In the genomic region with DNA sequence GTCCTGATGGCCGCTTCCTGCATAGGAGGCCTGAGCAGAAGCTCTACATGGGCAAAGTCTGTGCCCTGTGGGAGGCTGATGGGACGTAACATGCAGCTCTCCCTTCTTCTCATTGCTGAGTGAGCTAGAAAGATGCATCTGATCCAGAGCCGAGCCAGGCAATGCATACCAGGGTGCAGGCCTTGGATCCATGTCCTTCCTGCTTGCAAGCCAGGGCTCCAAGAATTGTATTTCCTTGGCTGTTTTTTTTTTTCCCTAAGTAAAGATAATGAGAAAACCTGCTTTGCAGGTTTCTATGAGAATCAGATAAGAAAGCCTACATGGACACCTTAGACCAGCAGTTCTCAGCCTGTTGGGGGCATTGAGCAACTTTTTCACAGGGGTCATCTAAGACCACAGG, we compare ENCODE assay signal across 13 mouse cellular contexts.
"Had no signal": no experiment of that assay in that cellular context is flagged by ENCODE, and none has a peak within 500 bp of the region (broad histone marks: within the 10 kb centered on the region; RNA-seq: fewer than 3 reads in every experiment).

No protein-coding gene starts in this region.

- H3K27ac ChIP-seq: limb, embryonic 15.5 days; liver, embryonic 12.5 days; midbrain, embryonic 12.5 days; neural tube, embryonic 13.5 days had no signal

- ATAC-seq: liver, embryonic 12.5 days; midbrain, embryonic 16.5 days had no signal

- DNase-seq: kidney, postnatal 14 days; lung, embryonic 14.5 days; retina, postnatal 1 day; right cerebral cortex, postnatal 4 days; spleen, adult 18-20 months; thymus, adult 2 months; thymus, postnatal 25 days had no signal

- H3K36me3 ChIP-seq: kidney, embryonic 15.5 days; limb, embryonic 15.5 days; liver, embryonic 12.5 days; midbrain, embryonic 12.5 days; neural tube, embryonic 13.5 days had no signal

- H3K9ac ChIP-seq: kidney, embryonic 15.5 days; limb, embryonic 15.5 days; liver, embryonic 12.5 days; lung, embryonic 14.5 days; midbrain, embryonic 12.5 days; neural tube, embryonic 13.5 days had no signal

- H3K4me2 ChIP-seq: kidney, embryonic 15.5 days; limb, embryonic 15.5 days; liver, embryonic 12.5 days; lung, embryonic 14.5 days; midbrain, embryonic 12.5 days; neural tube, embryonic 13.5 days had no signal

- H3K27me3 ChIP-seq: kidney, embryonic 15.5 days; limb, embryonic 15.5 days; midbrain, embryonic 12.5 days; neural tube, embryonic 13.5 days had no signal

- H3K4me3 ChIP-seq: kidney, embryonic 15.5 days; limb, embryonic 15.5 days; liver, embryonic 12.5 days; midbrain, embryonic 12.5 days; neural tube, embryonic 13.5 days had no signal

- H3K9me3 ChIP-seq: kidney, embryonic 15.5 days; limb, embryonic 15.5 days; liver, embryonic 12.5 days; midbrain, embryonic 12.5 days; neural tube, embryonic 13.5 days had no signal
